Mouse (Mus musculus) layer of hippocampus, adult 8-10 months (tissue): ENCODE results near the gene Satb1. TPM values are rescaled to one million over a fixed set of nuclear protein-coding genes. Genes with fewer than 3 reads are reported as not detected.

ENCODE experiments used
- DNase-seq, 2 experiments: peaks; one replicate each; pipeline ENCODE4 v3.0.0; 2022; ENCODE audit warnings: low spot score in 2 of 2
- total RNA-seq, 4 experiments: library from RNA; stranded (reverse); gene quantifications; 2 replicates each; pipeline ENCODE4 v1.2.4; 2022

Satb1 gene
- total RNA-seq: 10 to 100 TPM; 82.6 to 97.6 (median 91.6) TPM

DNA sequence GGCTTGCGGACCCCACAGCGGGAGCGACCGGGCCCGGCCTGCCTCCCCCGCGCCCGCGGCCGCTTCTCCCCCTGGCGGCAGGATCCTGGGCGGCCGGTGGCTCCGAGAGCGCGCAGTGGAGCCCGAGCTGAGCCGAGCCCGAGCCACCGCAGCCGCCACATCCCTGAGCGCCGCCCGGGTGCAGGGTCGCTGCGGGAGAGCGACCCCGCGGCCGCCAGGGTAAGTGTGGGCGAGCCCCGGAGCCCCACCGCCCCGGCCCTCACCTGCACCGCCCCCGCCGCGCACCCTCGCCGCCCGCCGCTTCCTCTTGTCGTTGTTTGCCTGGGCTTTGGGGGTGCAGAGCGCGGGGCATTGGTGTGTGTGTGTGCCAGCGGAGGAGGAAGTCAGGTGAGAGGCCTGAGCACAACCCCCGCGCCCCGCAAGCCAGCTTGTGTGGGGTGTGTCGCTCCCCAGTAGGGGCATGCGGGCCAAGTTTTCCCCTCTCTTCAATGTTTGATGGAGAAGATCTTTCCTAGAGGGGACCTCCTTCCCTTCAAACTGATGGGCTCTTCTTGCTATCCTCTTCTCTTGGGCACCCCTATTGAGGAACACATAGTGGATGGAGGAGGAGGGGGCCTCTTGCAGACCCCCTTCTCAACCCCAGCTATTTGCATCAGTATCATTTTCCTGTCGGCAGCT, at the start of gene Satb1:
Gene Satb1, minus strand, starts transcription at position 391 of the 678 bp plus-strand sequence.
- no peak for DNase-seq

DNA sequence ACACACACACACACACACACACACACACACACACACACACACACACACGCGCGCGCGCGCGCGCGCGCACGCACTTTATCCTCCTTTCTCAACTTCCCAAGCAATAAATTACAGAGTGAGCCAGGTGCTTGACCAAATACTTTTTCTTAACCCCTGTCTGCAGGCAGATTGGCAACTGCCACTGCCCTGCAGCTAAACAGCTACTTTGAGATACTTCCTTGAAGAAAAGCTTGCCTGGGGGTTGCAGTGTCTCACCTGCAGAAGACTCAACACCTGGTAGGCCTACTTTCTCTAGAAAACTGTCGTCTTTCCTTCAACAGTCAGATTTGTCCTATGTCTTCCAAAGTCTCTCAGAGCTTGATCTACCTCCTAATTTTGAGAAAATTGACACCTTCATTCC, 49.5 kb upstream of the Satb1 start:
- no peak for DNase-seq

DNA sequence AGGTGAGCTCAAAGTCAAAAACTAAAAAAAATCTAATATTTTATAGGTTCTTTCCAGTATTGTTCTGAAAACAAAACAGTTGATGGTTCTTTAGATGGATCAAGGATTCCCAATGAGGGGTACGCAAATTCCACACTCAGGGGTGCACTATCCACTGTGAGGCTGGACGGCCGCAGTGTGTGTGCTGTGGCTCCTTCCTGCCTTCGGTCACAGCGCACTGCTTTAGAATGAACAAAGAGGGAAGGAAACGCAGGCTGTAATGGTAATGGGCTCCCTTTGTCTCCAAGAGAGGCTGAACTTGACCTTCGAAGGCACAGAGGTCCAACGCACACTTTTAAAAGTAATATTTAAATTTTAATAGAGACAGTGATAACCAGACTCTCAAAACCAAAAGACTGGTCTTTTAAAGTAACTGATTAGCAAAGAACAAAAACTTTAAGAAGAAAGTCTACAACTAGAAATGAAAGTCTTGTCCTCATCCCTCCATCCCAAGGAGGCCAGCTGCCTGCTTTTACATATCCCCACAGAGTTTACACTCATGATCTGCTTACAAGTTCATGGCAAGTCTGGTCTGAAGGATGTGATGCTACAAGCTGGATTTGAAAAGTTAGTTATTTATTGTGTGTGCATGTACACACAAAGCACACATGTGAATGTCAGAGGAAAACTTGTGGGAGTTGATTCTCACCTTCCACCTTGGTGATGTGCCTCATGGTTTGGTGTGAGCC, 48.0 kb upstream of the Satb1 start:
- DNase-seq: no peak

GRCm38 (mm10) chr17:51880221-51880620, 47.1 kb upstream of the Satb1 start:
- DNase-seq: no peak

- DNase-seq: no peak
Observed at GRCm38 (mm10) chr17:51879736-51880135, 46.6 kb upstream of the Satb1 start.

- no peak for DNase-seq
Observed at GRCm38 (mm10) chr17:51879171-51879570, 46.1 kb upstream of the Satb1 start.

DNA sequence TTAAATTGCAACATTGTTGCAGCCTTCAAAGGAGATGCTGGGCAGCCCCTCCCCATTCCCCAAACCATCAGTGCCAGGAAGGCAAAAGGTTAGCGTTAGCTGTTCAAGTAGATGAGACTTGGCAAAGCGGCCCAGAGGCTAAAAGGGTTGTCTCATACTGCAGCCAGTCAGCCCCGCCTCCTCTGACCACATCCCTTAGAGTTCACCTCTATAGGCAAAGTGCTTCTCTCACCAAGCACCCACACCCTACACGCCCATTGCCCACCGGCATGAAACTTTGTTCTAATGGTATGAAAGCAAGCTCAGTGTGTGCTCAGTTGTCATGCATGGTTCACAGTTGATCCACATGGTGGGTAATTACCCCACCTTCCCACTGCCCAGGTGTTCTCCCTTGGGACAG, 43.4 kb upstream of the Satb1 start:
- no peak for DNase-seq

DNA sequence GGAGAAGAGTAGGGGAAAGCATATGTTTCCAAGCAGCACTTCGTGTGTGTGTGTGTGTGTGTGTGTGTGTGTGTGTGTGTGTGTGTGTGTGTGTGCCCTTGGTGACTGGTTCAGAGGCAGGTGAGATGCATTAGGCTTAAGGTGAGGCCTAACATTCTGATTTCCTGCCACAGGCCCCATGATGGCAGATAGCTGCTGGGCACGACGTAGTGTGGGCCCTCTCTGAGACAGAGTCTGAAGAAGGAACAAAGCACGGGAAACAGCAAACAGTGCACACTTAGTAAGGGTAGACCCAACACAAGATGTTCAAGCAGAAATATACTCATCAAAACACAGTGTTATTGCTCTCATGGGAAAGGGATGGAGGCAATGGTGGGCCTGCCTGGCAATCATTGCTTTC, 24.5 kb upstream of the Satb1 start:
- DNase-seq: no peak

DNA sequence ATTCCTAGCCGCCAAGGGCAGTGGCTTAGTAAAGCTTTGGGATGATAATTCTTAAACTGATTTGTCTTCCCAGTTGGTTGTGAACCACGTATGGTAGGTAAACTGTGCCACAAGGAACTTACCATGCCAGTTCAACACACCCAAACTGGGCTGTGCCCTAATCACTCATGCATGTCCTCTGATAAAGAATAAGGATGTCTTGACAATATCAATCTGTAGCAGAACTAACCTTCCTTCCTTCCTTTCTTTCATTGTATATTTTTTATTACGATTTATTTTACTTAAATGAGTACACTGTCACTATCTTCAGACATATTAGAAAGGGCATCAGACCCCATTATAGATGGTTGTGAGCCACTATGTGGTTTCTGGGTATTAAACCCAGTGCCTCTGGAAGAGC, 23.2 kb upstream of the Satb1 start:
- DNase-seq: no peak

GRCm38 (mm10) chr17:51855261-51855660, 22.2 kb upstream of the Satb1 start:
- DNase-seq: no peak

GRCm38 (mm10) chr17:51853952-51854351, 20.9 kb upstream of the Satb1 start:
- no peak for DNase-seq

- DNase-seq: no peak
Observed at GRCm38 (mm10) chr17:51840596-51840995, 7.5 kb upstream of the Satb1 start.

DNA sequence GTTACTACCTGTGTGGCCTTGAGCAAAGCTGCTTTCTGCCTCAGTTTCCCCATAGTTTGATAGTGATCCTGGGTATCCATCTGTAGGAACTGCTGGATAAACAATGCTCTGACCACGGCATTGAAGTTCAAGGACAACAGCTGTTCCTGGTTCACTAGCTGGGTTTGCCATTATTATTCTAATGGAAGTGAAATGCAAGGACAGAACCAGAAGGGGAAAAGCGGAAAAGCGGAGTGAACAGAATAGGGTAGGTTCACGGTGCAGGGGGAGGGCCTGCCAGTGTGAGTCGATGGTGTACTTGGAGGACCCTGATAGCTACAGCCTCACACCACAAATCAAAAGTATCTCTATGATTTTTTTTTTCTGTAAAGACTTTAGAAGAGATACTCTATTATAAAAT, 6.4 kb upstream of the Satb1 start:
- DNase-seq: no peak

- no peak for DNase-seq
Observed at GRCm38 (mm10) chr17:51836901-51837300, 3.8 kb upstream of the Satb1 start.

DNA sequence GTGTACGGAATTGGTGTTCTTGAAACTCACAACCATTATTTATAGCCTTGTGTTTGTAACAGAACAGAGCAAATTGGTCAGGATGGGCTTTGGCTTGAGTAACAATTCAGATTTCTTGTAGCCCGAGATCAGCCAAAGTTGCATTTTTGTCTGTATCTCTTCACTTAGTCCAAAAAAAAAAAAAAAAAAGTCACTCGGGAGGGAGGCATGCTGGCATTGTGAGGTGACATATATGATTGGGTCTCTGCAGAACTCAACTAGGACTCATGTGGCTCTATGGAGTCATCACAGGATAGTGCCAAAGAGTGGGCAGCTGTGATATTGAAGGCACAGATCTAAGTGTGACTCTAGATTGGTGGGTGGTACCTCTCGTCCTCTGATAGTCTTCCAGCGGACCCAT, 3.2 kb upstream of the Satb1 start:
- DNase-seq: no peak

- DNase-seq: no peak
Observed at GRCm38 (mm10) chr17:51833578-51834361, 680 bp upstream of the Satb1 start.

DNA sequence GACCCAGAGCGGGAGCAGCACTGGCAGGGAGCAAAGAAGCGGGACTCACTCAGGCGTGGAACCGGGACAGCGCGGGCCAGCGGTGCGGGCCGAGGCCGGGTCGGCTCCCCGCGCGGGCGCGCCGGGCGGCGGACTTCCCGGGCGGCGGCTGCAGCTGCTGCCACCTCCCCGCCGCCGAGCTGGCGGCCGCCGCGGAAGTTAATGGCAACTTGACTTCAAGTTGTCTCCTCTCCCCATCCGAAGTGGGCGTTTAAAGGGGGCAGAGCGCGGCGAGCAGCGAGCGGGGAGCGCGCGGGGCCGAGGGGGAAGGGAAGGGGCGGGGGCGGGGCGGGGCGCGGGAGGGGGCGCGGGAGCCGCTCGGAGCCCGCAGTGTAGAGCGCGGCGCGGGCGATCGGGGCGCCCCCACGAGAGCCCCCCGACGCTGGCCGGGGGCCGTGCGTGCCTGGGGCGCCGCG, 642 bp downstream of the Satb1 start:
- no peak for DNase-seq

GRCm38 (mm10) chr17:51831702-51832420, 1.2 kb downstream of the Satb1 start:
- no peak for DNase-seq

- DNase-seq: no peak
Observed at GRCm38 (mm10) chr17:51831121-51831701, 1.9 kb downstream of the Satb1 start.

DNA sequence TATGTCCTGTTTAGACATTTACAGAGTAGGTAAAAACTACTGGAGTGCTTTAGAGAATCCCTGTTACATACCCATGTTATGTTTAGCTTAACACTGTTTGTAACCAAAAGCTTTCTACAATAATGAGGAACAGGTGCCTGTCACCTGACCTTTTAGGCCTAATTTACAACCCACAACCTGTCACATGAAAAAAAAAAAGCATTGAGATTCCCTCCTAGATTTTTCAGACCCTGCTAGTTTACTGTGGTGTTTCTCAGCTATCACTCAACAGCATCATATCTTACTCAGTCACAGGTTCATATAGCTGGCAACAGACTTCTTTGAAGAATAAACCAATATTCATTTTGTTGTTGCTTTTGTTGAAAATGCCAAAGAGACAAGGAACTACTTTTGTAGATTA, 3.7 kb downstream of the Satb1 start:
- no peak for DNase-seq

DNA sequence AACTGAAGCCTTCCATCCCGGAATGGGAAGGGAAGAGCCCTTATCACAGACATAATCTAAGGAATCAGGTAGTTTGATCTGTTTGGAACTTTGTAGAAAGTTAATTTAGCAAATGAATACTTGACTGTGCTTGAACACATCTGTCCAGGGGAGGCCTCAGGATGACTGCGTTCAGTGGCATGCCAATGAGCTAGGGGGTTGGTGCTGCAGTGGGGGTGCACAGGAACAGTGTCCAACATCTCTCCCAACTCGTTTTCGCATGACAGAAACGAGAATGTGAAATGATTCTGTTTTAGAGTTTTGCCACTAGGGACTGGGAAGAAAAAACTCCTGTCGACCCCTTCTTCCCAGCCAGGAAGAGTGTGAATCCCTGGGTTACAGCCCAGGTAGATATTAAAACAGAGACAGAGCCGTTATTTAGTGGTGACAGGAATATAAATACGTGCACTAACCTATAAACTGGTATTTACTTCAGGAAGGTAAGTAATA, 5.1 kb downstream of the Satb1 start:
- no peak for DNase-seq
